Mouse (Mus musculus): Measurements from ENCODE around the gene Oscp1. TPM values are rescaled to one million over a fixed set of nuclear protein-coding genes. Genes with fewer than 3 reads are reported as not detected.
"Not testable (repeated sequence)": the region's sequence is repeated elsewhere in the genome, so short reads cannot be mapped to it uniquely, and the experiment has no call there.

Gene Oscp1
- polyA plus RNA-seq, 1 experiment = not detected

DNA sequence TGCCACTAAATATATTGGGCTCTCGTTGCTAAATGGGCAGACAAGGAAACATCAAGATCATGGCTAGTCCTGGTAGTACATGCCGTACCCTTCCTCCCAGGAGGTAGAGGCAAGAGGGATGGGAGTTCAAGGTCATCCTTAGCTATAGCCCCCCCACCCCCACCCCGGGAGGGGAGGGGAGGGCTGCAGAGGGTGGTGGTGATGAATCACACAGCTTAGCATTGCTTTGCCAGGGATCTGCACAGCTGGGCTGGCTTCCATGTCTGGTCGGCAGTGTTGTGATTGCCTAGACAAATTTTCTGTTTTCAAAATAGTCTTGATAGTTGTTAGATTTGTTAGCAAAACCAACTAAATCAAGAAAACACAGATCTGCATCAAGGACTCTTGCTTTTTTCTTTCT is 20.9 kb downstream of the Oscp1 start:
- no peak for TF ChIP-seq FLI1 (IDR thresholded peaks at IDR 0.05; ENCODE audit: low read length)
- TF ChIP-seq GATA1 (IDR thresholded peaks at IDR 0.05; ENCODE audit: borderline replicate concordance, low read length) = no peak
- H3K4me3 ChIP-seq (replicated peaks) = no peak overlapping the region
- H3K9me3 ChIP-seq = peaks cover 15% of the 10 kb centered on the region
- H3K36me3 ChIP-seq (replicated peaks; ENCODE audit: low read length) = no peaks in the 10 kb centered on the region
- peaks cover 18% of the 10 kb centered on the region for H3K4me1 ChIP-seq
- peaks cover 30% of the 10 kb centered on the region for H3K27me3 ChIP-seq (replicated peaks)

- Histone ChIP-seq H3K27me3 (replicated peaks) (peaks cover 19% of the 10 kb centered on the region), H3K4me3 (replicated peaks) (no peak overlapping the region), H3K9me3 (peaks cover 8% of the 10 kb centered on the region), H3K36me3 (replicated peaks; ENCODE audit: low read length) (no peaks in the 10 kb centered on the region), H3K4me1 (peaks cover 24% of the 10 kb centered on the region)
- TF ChIP-seq FLI1 (IDR thresholded peaks at IDR 0.05; ENCODE audit: low read length) (no peak), GATA1 (IDR thresholded peaks at IDR 0.05; ENCODE audit: borderline replicate concordance, low read length) (no peak)
Measured at GRCm38 (mm10) chr4:126081601-126082000, 23.2 kb downstream of the Oscp1 start.

DNA sequence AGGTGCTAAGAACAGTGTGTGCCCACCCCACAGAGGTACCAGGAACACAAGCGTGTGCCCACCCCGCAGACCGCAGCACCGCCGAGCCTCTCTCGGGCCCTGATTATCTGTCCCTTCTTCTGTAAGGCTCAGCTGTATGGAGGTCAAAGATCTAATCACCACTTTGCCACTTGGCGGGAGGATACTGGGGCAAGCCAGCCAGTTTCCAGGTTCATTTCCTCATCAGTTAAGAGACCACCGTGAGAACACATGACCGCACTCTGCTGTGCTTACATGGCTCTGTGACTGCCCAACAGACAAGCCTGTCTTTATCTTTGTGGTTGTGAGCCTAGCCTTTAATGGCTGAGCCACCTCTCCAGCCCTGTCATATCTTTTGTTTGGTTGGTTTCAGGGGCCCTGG is 24.7 kb downstream of the Oscp1 start:
- Histone ChIP-seq H3K9me3 (peaks cover 8% of the 10 kb centered on the region), H3K27me3 (replicated peaks) (peaks cover 8% of the 10 kb centered on the region), H3K36me3 (replicated peaks; ENCODE audit: low read length) (no peaks in the 10 kb centered on the region), H3K4me3 (replicated peaks) (no peak overlapping the region), H3K4me1 (peaks cover 37% of the 10 kb centered on the region)
- TF ChIP-seq GATA1 (IDR thresholded peaks at IDR 0.05; ENCODE audit: borderline replicate concordance, low read length) (no peak), FLI1 (IDR thresholded peaks at IDR 0.05; ENCODE audit: low read length) (no peak)

DNA sequence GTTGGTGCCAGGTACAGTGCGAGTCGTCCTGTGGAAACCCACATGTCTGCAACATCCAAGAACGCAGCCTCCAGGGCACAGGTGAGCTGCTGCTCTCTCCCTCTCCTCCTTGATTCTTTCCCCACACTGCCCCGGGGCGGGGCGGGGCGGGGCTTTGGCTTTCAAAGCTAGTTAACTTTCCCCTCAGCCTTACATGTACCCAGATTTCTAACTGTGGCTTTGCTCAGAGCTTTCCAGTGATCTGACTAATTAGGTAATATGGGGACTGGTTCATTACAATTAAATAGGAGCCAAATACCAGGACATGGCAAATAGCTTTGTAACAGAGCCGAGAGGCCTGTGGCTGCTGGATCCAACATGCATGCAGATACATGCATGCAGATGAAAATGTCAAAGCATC is 26.0 kb downstream of the Oscp1 start:
- Histone ChIP-seq H3K4me1 (peaks cover 40% of the 10 kb centered on the region), H3K36me3 (replicated peaks; ENCODE audit: low read length) (no peaks in the 10 kb centered on the region), H3K9me3 (peaks cover 8% of the 10 kb centered on the region), H3K4me3 (replicated peaks) (no peak overlapping the region), H3K27me3 (replicated peaks) (peaks cover 2% of the 10 kb centered on the region)
- TF ChIP-seq GATA1 (IDR thresholded peaks at IDR 0.05; ENCODE audit: borderline replicate concordance, low read length) (no peak), FLI1 (IDR thresholded peaks at IDR 0.05; ENCODE audit: low read length) (no peak)

DNA sequence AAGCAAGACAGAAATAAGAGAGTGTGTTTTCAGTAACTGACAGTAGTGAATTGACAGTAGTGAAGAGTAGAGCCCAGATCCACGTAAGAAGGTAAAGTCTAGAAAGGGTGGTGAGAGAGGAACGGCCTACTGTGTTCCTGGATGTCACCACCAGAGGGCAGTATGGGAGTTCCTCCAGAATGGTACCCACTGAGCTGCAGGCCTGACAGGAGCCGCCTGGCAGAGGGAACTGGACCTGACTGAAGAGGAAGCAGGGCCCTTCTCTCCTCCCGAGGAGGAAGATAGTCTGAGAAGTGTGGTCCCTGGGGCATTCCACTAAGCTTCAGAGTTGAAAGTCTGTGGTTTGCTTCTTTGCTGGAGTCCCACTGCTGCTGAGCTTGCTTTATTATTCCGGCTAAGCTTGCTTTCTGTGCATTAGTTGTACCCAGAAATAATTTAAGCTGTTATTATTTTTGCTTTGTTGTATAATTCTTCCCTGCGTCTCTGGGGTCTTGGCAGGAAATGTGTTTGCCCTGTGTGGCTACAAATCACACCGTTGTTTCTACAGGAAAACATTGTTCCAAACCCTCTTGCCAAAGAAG is 27.7 kb downstream of the Oscp1 start:
- H3K9me3 ChIP-seq = peaks cover 8% of the 10 kb centered on the region
- no peaks in the 10 kb centered on the region for H3K36me3 ChIP-seq (replicated peaks; ENCODE audit: low read length)
- no peak for TF ChIP-seq GATA1 (IDR thresholded peaks at IDR 0.05; ENCODE audit: borderline replicate concordance, low read length)
- no peak for TF ChIP-seq FLI1 (IDR thresholded peaks at IDR 0.05; ENCODE audit: low read length)
- no peak overlapping the region for H3K4me3 ChIP-seq (replicated peaks)
- peaks cover 48% of the 10 kb centered on the region for H3K4me1 ChIP-seq
- H3K27me3 ChIP-seq (replicated peaks) = no peaks in the 10 kb centered on the region

DNA sequence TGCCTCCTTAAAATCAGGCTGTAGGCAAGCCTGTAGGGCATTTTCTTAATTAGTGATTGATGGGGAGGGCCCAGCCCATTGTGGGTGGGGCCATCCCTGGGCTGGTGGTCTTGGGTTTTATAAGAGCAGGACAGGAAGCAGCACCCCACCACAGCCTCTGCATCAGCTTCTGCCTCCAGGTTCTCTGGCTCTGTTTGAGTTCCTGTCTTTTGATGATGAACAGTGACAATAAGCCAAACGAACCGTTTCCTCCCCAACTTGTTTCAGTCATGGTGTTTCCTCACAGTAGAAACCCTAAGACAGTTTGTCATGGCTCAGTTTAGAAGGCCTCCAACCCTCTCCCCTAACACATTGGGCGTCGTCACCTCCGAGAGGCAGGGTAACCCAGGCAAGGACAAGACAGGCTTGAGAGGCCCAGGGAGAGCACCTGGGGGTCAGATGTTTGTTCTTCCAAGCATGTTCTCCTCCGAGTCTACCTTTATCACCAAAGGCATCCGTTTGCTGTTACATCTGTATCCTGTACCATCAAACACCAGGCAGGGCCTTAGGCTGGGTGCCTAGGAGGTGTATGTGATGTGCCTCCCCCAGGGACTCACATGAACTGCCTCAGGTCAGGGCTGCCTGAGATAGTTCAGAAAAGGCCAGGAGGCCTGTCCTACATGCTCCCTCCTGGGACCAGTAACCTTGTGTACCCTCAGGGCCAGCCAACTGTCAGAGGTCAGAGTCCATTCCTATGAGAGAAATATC is 31.9 kb downstream of the Oscp1 start:
- TF ChIP-seq FLI1 (IDR thresholded peaks at IDR 0.05; ENCODE audit: low read length) = no peak
- no peaks in the 10 kb centered on the region for H3K27me3 ChIP-seq (replicated peaks)
- H3K9me3 ChIP-seq = no peaks in the 10 kb centered on the region
- peaks cover 52% of the 10 kb centered on the region for H3K4me1 ChIP-seq
- H3K4me3 ChIP-seq (replicated peaks) = no peak overlapping the region
- no peaks in the 10 kb centered on the region for H3K36me3 ChIP-seq (replicated peaks; ENCODE audit: low read length)

DNA sequence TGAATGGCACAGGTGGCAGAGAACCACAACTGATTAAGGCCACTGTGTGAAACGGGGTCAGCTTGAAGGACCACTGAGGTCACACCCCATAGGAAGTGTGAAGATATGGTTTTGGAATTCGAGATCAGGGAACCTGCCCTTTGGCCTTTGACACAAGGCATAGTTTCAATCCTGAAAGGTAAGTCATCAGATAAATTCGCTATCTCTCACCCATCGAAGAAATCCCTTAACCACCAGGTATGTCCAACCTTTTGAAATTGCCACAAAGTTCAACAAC is 32.4 kb downstream of the Oscp1 start:
- Histone ChIP-seq H3K27me3 (replicated peaks) (no peaks in the 10 kb centered on the region), H3K9me3 (no peaks in the 10 kb centered on the region), H3K4me1 (peaks cover 51% of the 10 kb centered on the region), H3K36me3 (replicated peaks; ENCODE audit: low read length) (no peaks in the 10 kb centered on the region), H3K4me3 (replicated peaks) (no peak overlapping the region)
- TF ChIP-seq FLI1 (IDR thresholded peaks at IDR 0.05; ENCODE audit: low read length) (no peak), GATA1 (IDR thresholded peaks at IDR 0.05; ENCODE audit: borderline replicate concordance, low read length) (no peak)

- no peaks in the 10 kb centered on the region for H3K36me3 ChIP-seq (replicated peaks; ENCODE audit: low read length)
- no peaks in the 10 kb centered on the region for H3K27me3 ChIP-seq (replicated peaks)
- H3K4me1 ChIP-seq = peaks cover 44% of the 10 kb centered on the region
- no peaks in the 10 kb centered on the region for H3K9me3 ChIP-seq
- TF ChIP-seq GATA1 (IDR thresholded peaks at IDR 0.05; ENCODE audit: borderline replicate concordance, low read length) = no peak
- no peak for TF ChIP-seq FLI1 (IDR thresholded peaks at IDR 0.05; ENCODE audit: low read length)
- no peak overlapping the region for H3K4me3 ChIP-seq (replicated peaks)
Measured at GRCm38 (mm10) chr4:126091873-126092272, 33.5 kb downstream of the Oscp1 start.

GRCm38 (mm10) chr4:126095622-126096430 is 37.5 kb downstream of the Oscp1 start:
- peaks cover 33% of the 10 kb centered on the region for H3K36me3 ChIP-seq (replicated peaks; ENCODE audit: low read length)
- peak overlapping the region; percentile 97 for H3K4me3 ChIP-seq (replicated peaks)
- not testable (repeated sequence) for H3K9me3 ChIP-seq; H3K27me3 ChIP-seq (replicated peaks)
- H3K4me1 ChIP-seq = peaks cover 62% of the 10 kb centered on the region

- TF ChIP-seq FLI1 (IDR thresholded peaks at IDR 0.05; ENCODE audit: low read length) = no peak
- TF ChIP-seq GATA1 (IDR thresholded peaks at IDR 0.05; ENCODE audit: borderline replicate concordance, low read length) = no peak
- H3K27me3 ChIP-seq (replicated peaks) = no peaks in the 10 kb centered on the region
- H3K4me3 ChIP-seq (replicated peaks) = peak within 1 kb of the TSS; percentile 97
- H3K36me3 ChIP-seq (replicated peaks; ENCODE audit: low read length) = peaks cover 38% of the 10 kb centered on the region
- no peaks in the 10 kb centered on the region for H3K9me3 ChIP-seq
- H3K4me1 ChIP-seq = peaks cover 66% of the 10 kb centered on the region
Measured at GRCm38 (mm10) chr4:126096464-126097111, 38.2 kb downstream of the Oscp1 start, which contains the start of gene Lsm10. Lsm10 (plus strand) TSS chr4:126096623.
